Mouse (Mus musculus) forebrain, embryonic 13.5 days (tissue): Measurements from ENCODE around the gene Tmem245. TPM values are rescaled to one million over a fixed set of nuclear protein-coding genes. Genes with fewer than 3 reads are reported as not detected.

ENCODE experiments used
- ATAC-seq: fragments of 200-750 bp; cut with Nextera tagmentation; 2 replicates; pipeline ENCODE4 v1.8.0; 2017
- H3K27ac ChIP-seq: fragments of 300-500 bp; sonication (generic); 2 replicates; pipeline ENCODE4 v1.5.1; 2015; ENCODE audit warnings: inconsistent platforms, mild to moderate bottlenecking, moderate library complexity
- H3K27me3 ChIP-seq: fragments of 300-500 bp; sonication (generic); 2 replicates; pipeline ENCODE4 v1.6.1; 2015; ENCODE audit warnings: mild to moderate bottlenecking, inconsistent platforms
- H3K36me3 ChIP-seq: fragments of 300-500 bp; sonication (generic); 2 replicates; pipeline ENCODE4 v1.6.1; 2015; ENCODE audit warnings: mild to moderate bottlenecking, inconsistent platforms; ENCODE audit not compliant: poor library complexity, severe bottlenecking
- H3K4me1 ChIP-seq: fragments of 300-500 bp; sonication (generic); 2 replicates; pipeline ENCODE4 v1.6.1; 2015; ENCODE audit warnings: inconsistent platforms
- H3K4me2 ChIP-seq: fragments of 300-500 bp; sonication (generic); 2 replicates; pipeline ENCODE4 v1.6.1; 2015; ENCODE audit warnings: inconsistent platforms, mild to moderate bottlenecking, moderate library complexity
- H3K4me3 ChIP-seq: fragments of 300-500 bp; sonication (generic); 2 replicates; pipeline ENCODE4 v1.5.1; 2015; ENCODE audit warnings: mild to moderate bottlenecking, inconsistent platforms
- H3K9ac ChIP-seq: fragments of 300-500 bp; sonication (generic); 2 replicates; pipeline ENCODE4 v1.6.1; 2015; ENCODE audit warnings: mild to moderate bottlenecking, inconsistent platforms
- H3K9me3 ChIP-seq: fragments of 300-500 bp; sonication (generic); replicated peaks from 2 replicates; pipeline ENCODE4 v1.6.1; 2016; ENCODE audit warnings: inconsistent platforms
- WGBS: fragments of 180-500 bp; shearing (Covaris S2); methylation state at CpG from one replicate; pipeline ENCODE4 v1.1.7; 2015; 5-methylcytosine and 5-hydroxymethylcytosine counted together
- microRNA counts: library from miRNA; unstranded; fragments of <30 nt; microRNA quantifications from one replicate; lab custom pipeline; 2016
- microRNA-seq: library from miRNA; unstranded; fragments of <30 nt; microRNA quantifications from one replicate; pipeline ENCODE4, GENCODE M21; 2016
- polyA plus RNA-seq: library from polyadenylated mRNA; unstranded; fragments of >200 nt; fragmentation: Nextera tagmentation; extraction: Ambion mirVana; gene quantifications from 2 replicates; pipeline ENCODE4 v1.2.1, GENCODE M21; 2015

The Tmem245 gene
- polyA plus RNA-seq, 1 experiment from 2014 or later = 6.7 TPM

DNA sequence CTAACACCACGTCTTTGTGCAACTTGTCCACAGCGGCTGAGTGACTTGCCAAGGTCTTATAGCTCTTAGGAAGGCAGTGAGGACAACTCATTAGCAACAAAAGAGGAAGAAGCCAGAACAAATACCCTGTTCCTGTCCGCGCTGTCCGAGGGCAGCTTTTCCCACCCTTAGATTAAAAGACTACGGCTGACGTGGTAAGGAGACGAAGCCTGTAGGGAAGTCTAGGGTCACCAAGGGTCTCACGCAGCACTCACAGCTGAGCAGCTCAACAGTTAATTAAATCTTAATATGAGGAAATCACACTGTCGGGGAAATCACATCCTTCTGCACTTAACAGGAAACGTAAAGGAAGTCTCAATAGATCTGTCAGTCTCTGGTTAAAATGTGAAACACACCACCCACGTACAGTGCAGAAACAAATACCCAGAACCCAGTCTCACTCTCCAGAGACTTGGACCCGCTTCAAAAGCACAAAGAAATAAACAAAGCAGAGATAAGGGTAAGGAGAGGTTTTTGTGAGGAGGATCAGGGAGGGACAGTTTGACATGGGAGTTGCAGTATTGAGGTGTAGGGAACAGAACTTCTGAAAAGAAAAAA lies 116.1 kb downstream of the Tmem245 start:
- WGBS = 62% methylated on average over 13 of the region's 13 CpGs
- H3K4me2 ChIP-seq = no peak overlapping the region

DNA sequence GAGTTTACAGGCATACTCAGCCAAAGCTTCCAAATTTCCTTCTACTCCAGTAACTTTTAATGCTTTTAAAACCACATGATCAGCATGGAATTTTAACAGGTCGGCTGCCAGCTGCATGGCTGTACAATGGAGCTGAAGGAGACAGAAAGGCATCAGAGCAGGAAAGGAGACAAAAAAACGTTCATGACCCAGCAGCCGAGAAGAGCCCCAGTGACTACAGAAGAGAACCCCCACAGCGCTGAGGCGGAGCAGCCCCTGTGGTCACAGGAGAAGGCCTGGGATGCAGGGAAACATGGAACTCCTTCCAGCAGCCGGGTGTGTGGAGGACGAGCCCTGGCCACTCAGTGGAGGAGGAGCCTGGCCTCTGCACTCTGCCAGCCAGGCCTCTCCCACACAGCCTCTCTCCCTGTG lies 117.7 kb downstream of the Tmem245 start:
- Histone ChIP-seq H3K4me2 (no peak overlapping the region), H3K27me3 (no peaks in the 10 kb centered on the region), H3K4me1 (peaks cover 11% of the 10 kb centered on the region), H3K27ac (peak overlapping the region; percentile 48; the same call in 1 of the 2 replicates), H3K9ac (peak overlapping the region; percentile 34; the same call in 1 of the 2 replicates), H3K36me3 (peaks cover 50% of the 10 kb centered on the region), H3K4me3 (no peak overlapping the region), H3K9me3 (no peaks in the 10 kb centered on the region)
- ATAC-seq = peak; percentile 86
- WGBS = 23% methylated on average over 7 of the region's 7 CpGs

More for the DNA sequence above, 116.1 kb downstream of the Tmem245 start:
- Histone ChIP-seq H3K9me3 (no peaks in the 10 kb centered on the region), H3K27ac (0 out of 2 replicates have a peak overlapping the region, but pooled peaks have one; percentile 25), H3K9ac (no peak overlapping the region), H3K27me3 (no peaks in the 10 kb centered on the region), H3K36me3 (peaks cover 59% of the 10 kb centered on the region), H3K4me1 (peaks cover 11% of the 10 kb centered on the region), H3K4me3 (no peak overlapping the region)
- no peak for ATAC-seq

DNA sequence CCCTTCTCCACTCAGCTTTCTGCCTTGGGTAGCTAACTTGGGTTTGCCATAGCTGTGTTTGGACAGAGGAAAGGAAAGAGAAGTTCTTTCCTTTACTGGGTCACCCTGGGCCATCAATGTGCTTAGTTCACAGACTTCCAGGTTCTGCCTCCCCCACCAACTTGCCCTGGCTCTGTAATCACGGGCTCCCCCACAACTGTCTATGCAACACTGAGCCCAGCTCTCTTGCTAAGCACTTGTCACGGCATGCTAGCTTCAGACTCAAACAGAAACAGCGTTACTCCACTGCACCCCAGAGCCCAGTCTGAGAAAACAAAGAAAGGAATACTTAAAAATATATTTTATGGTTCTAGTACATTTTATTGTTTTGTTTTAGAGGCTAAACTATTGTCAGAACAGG lies 118.3 kb downstream of the Tmem245 start:
- no peak for ATAC-seq
- H3K9me3 ChIP-seq = no peaks in the 10 kb centered on the region
- H3K4me3 ChIP-seq = no peak overlapping the region
- no peak overlapping the region for H3K27ac ChIP-seq
- H3K27me3 ChIP-seq = no peaks in the 10 kb centered on the region
- WGBS = 67% methylated on average over 3 of the region's 3 CpGs
- H3K4me2 ChIP-seq = no peak overlapping the region
- no peak overlapping the region for H3K9ac ChIP-seq
- peaks cover 50% of the 10 kb centered on the region for H3K36me3 ChIP-seq
- peaks cover 11% of the 10 kb centered on the region for H3K4me1 ChIP-seq

DNA sequence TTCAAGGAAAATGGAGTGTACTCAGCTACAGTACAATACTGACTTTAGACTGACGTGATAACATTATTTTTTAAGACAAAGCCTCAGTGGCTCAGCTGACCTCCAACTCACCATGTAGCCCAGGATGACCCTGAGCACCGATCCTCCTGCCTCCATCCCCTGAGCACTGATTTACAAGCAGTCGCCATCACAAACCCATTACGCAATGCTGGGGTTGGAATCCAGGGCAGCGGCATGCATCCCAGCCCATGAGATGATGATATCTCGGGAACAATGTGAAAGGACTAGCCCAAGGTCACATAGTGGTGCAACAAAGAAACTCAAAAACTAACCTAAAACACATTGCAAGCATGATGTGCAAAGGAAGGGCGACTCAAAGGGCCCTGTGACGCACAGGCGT lies 123.0 kb downstream of the Tmem245 start:
- Histone ChIP-seq H3K4me1 (peaks cover 2% of the 10 kb centered on the region; the same call in 1 of the 2 replicates), H3K27me3 (no peaks in the 10 kb centered on the region), H3K4me3 (no peak overlapping the region), H3K27ac (no peak overlapping the region), H3K36me3 (peaks cover 30% of the 10 kb centered on the region), H3K9ac (no peak overlapping the region), H3K4me2 (no peak overlapping the region), H3K9me3 (no peaks in the 10 kb centered on the region)
- ATAC-seq = no peak
- 89% methylated on average over 9 of the region's 9 CpGs for WGBS

DNA sequence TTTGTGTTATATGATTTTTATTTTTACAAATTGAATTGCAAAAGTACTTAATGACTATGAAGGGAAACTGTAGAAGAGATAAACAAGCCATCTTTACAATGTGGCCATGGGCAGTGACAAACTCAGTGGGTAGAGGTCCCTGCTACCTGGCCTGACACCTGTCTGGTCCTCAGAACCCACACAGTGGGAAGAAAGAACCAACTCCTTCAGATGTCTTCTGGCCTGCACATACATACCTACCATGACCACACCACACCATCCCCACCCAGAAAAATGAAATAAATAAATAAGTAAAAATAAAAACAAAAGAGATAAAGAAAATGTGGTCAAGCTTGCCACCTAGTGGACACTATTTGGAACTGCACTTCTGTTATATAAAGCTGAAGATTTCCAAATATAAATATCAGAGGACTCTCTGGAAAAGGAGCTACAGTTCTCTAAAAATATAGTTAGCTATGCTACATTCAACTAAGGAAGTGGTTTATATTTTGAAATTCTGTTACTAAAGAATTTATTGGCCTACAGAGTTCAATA lies 127.2 kb downstream of the Tmem245 start:
- no peak overlapping the region for H3K4me2 ChIP-seq
- no peaks in the 10 kb centered on the region for H3K9me3 ChIP-seq
- H3K27ac ChIP-seq = no peak overlapping the region
- H3K4me3 ChIP-seq = no peak overlapping the region
- no peak overlapping the region for H3K9ac ChIP-seq
- ATAC-seq = 0 out of 2 replicates have a peak, but pooled peaks have one; percentile 51
- peaks cover 17% of the 10 kb centered on the region for H3K36me3 ChIP-seq
- H3K27me3 ChIP-seq = no peaks in the 10 kb centered on the region
- H3K4me1 ChIP-seq = no peaks in the 10 kb centered on the region

MicroRNAs within 50 kb of the gene (microRNA counts, 519-probe panel; counts per million panel counts)
- 4,490 counts per million, percentile 84 among the panel's probes with 10 or more counts for microRNA mmu-miR-32 (lab: Ali Mortazavi, UCI)

Small RNA genes within 50 kb of the gene (microRNA-seq; reads per million reads assigned to microRNA genes)
- 329 reads per million, percentile 66 among the genes with 10 or more reads in this experiment for gene Mir32

Other genes starting within 250 kb of the Tmem245 start
- gene Gm26657, start 207.4 kb downstream of the Tmem245 start, polyA plus RNA-seq = not detected in 2 replicates
- not detected in 2 replicates for gene Actl7b, start 206.0 kb downstream of the Tmem245 start, polyA plus RNA-seq
- gene Actl7a, start 204.0 kb downstream of the Tmem245 start, polyA plus RNA-seq = not detected in 2 replicates
- gene Elp1, start 145.1 kb downstream of the Tmem245 start, polyA plus RNA-seq = 54.9 and 62.1 TPM in 2 replicates
- 16.5 and 18.1 TPM in 2 replicates for gene Fam206a, start 145.1 kb downstream of the Tmem245 start, polyA plus RNA-seq
- 16.5 and 19.4 TPM in 2 replicates for gene Ctnnal1, start 82.2 kb downstream of the Tmem245 start, polyA plus RNA-seq
- gene Frrs1l, start 43.0 kb upstream of the Tmem245 start, polyA plus RNA-seq = 10.9 and 11.6 TPM in 2 replicates
- gene Epb41l4b, start 196.0 kb upstream of the Tmem245 start, polyA plus RNA-seq = 0.56 and 0.67 TPM in 2 replicates